Mouse (Mus musculus) cortical plate, adult 2 months (tissue): Measurements from ENCODE around the gene Loxl1.
"Not testable (repeated sequence)": the region's sequence is repeated elsewhere in the genome, so short reads cannot be mapped to it uniquely, and the experiment has no call there.

Experiments used
- CTCF ChIP-seq: fragments of 200-500 bp; IDR thresholded peaks from 2 replicates; pipeline ENCODE4 v1.5.1; 2011; ENCODE audit warnings: mild to moderate bottlenecking, control low read depth, low read length; ENCODE audit not compliant: insufficient read depth; ENCODE audit errors: extremely low read depth
- POLR2A ChIP-seq: fragments of 200-500 bp; IDR thresholded peaks from 2 replicates; pipeline ENCODE4 v1.6.1; 2011; ENCODE audit warnings: mild to moderate bottlenecking, low read length, control low read depth; ENCODE audit not compliant: insufficient read depth; ENCODE audit errors: extremely low read depth

DNA sequence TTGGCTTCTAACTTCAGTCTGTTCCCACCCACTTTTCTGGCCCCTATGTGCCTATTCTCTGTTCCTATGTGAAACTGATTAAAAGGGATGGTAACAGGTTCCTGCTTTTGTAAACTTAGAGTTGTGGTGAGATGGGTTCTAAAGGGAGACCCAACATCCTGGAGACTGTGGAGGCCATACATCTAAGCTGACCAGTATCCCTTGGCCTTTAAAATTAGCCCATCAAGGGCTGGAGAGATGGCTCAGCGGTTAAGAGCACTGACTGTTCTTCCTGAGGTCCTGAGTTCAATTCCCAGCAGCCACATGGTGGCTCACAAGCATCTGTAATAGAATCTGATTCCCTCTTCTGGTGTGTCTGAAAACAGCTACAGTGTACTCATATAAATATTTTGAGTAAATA lies 62.3 kb downstream of the Loxl1 start:
- TF ChIP-seq POLR2A, CTCF: not testable (repeated sequence)
